Mouse (Mus musculus): ENCODE data around the gene Dnajc10. TPM values are rescaled to one million over a fixed set of nuclear protein-coding genes. Genes with fewer than 3 reads are reported as not detected.

The Dnajc10 gene
- polyA plus RNA-seq, 1 experiment from 2014 or later = 96.6 TPM

Other genes with a start within 250 kb of the Dnajc10 start
- gene Pde1a, start 186.0 kb upstream of the Dnajc10 start, polyA plus RNA-seq (2014; fragmentation: Nextera tagmentation; extraction: Ambion mirVana) = 0.38 and 0.47 TPM in 2 replicates
- not detected in 2 replicates for gene Prdx6b, start 23.0 kb upstream of the Dnajc10 start, polyA plus RNA-seq (2014; fragmentation: Nextera tagmentation; extraction: Ambion mirVana)
- gene Frzb, start 132.2 kb downstream of the Dnajc10 start, polyA plus RNA-seq (2014; fragmentation: Nextera tagmentation; extraction: Ambion mirVana) = 51.0 and 54.6 TPM in 2 replicates

All from neural tube, embryonic 11.5 days (tissue).